Mouse (Mus musculus) megakaryocyte, embryonic 14.5 days (primary cell): ENCODE results near the gene Cpt2.

Source experiments
- FLI1 ChIP-seq: IDR thresholded peaks from 2 replicates; pipeline ENCODE4 v1.6.1; 2012; ENCODE audit warnings: low read length, inconsistent platforms, mixed read lengths
- GATA1 ChIP-seq: IDR thresholded peaks from 3 replicates; pipeline ENCODE4 v1.6.1; 2012; ENCODE audit warnings: mixed read lengths, low read length, inconsistent platforms, borderline replicate concordance

- TF ChIP-seq GATA1 (no peak), FLI1 (no peak)
These were observed 58.5 kb downstream of the Cpt2 start for GRCm38 (mm10) chr4:107864866-107865265.
